Mouse (Mus musculus) CH12.LX (cell line): ENCODE data around the gene Amotl1. TPM values are rescaled to one million over a fixed set of nuclear protein-coding genes. Genes with fewer than 3 reads are reported as not detected.

ENCODE experiments used
- DNase-seq: peaks from one replicate; pipeline ENCODE4 v3.0.0-alpha.2; 2013; ENCODE audit errors: extremely low read depth
- H3K27ac ChIP-seq: 2 replicates; pipeline ENCODE4 v1.5.1; 2012; ENCODE audit warnings: low read depth, mild to moderate bottlenecking, control low read depth, moderate library complexity; ENCODE audit not compliant: insufficient read depth
- H3K27me3 ChIP-seq: replicated peaks from 2 replicates; pipeline ENCODE3; 2012; ENCODE audit warnings: inconsistent platforms
- H3K36me3 ChIP-seq, 2 experiments: replicated peaks in 1 of 2; 2 replicates each; pipeline versions ENCODE3 to v1.6.1; 2012; ENCODE audit warnings: inconsistent platforms in 1 of 2, low read length in 1 of 2, mild to moderate bottlenecking in 1 of 2, mixed read lengths in 1 of 2, moderate library complexity in 1 of 2; ENCODE audit not compliant: control insufficient read depth in 1 of 2, insufficient read depth in 1 of 2
- H3K4me1 ChIP-seq, 2 experiments: 2 replicates each; pipeline ENCODE4 v1.6.1; 2012; ENCODE audit warnings: inconsistent platforms in 1 of 2, moderate library complexity in 1 of 2; ENCODE audit not compliant: insufficient read depth in 2 of 2, control insufficient read depth in 1 of 2
- H3K4me2 ChIP-seq: 2 replicates; pipeline ENCODE4 v1.6.1; 2012; ENCODE audit warnings: low read depth, mild to moderate bottlenecking, control low read depth; ENCODE audit not compliant: poor library complexity, insufficient read depth, severe bottlenecking
- H3K4me3 ChIP-seq, 3 experiments: fragments of 150-350 bp in 1 of 3; sonication (generic) in 1 of 3; replicated peaks in 1 of 3; 2 replicates each; pipeline versions ENCODE3 to v1.5.1; 2011 to 2012; ENCODE audit warnings: low read depth in 2 of 3, low read length in 2 of 3, mild to moderate bottlenecking in 2 of 3, moderate library complexity in 2 of 3, control low read depth in 1 of 3, improper control_type of control experiment in 1 of 3, inconsistent platforms in 1 of 3, mixed read lengths in 1 of 3; ENCODE audit not compliant: poor library complexity in 1 of 3
- H3K79me2 ChIP-seq: replicated peaks from 2 replicates; pipeline ENCODE4 v1.6.1; 2012; ENCODE audit warnings: mild to moderate bottlenecking, moderate library complexity; ENCODE audit not compliant: control insufficient read depth, poor library complexity, insufficient read depth, severe bottlenecking; ENCODE audit errors: extremely low read depth
- H3K9ac ChIP-seq: 2 replicates; pipeline ENCODE4 v1.6.1; 2012; ENCODE audit warnings: low read depth, mild to moderate bottlenecking, control low read depth, moderate library complexity; ENCODE audit not compliant: insufficient read depth
- H3K9me3 ChIP-seq: replicated peaks from 2 replicates; pipeline ENCODE3; 2012; ENCODE audit warnings: low read length, inconsistent platforms, mixed read lengths
- BHLHE40 ChIP-seq: IDR thresholded peaks from 2 replicates; pipeline ENCODE4 v1.6.1; 2011; ENCODE audit warnings: mild to moderate bottlenecking, low read depth, low read length, improper control_type of control experiment
- CHD1 ChIP-seq: IDR thresholded peaks from 2 replicates; pipeline ENCODE4 v1.6.1; 2012; ENCODE audit warnings: low read depth, low read length, improper control_type of control experiment, inconsistent platforms
- CTCF ChIP-seq, 2 experiments: IDR thresholded peaks in 1 of 2; conservative IDR thresholded peaks in 1 of 2; 2 replicates each; pipeline ENCODE4 v1.5.1; 2011 to 2012; ENCODE audit warnings: low read depth in 2 of 2, low read length in 2 of 2, improper control_type of control experiment in 1 of 2, inconsistent platforms in 1 of 2, mild to moderate bottlenecking in 1 of 2, moderate library complexity in 1 of 2
- E2F4 ChIP-seq: IDR thresholded peaks from 2 replicates; pipeline ENCODE4 v1.6.1; 2011; ENCODE audit warnings: low read depth, low read length, improper control_type of control experiment; ENCODE audit not compliant: insufficient replicate concordance
- ELF1 ChIP-seq: IDR thresholded peaks from 2 replicates; pipeline ENCODE4 v1.6.1; 2014; ENCODE audit warnings: low read depth, mild to moderate bottlenecking, inconsistent platforms, low read length, improper control_type of control experiment
- IRF4 ChIP-seq: IDR thresholded peaks from 2 replicates; pipeline ENCODE4 v1.6.1; 2014; ENCODE audit warnings: low read depth, mild to moderate bottlenecking, inconsistent platforms, low read length, improper control_type of control experiment
- JUN ChIP-seq: IDR thresholded peaks from 2 replicates; pipeline ENCODE4 v1.6.1; 2011; ENCODE audit warnings: low read depth, mild to moderate bottlenecking, low read length, improper control_type of control experiment, moderate library complexity; ENCODE audit not compliant: insufficient read depth
- KAT2A ChIP-seq: IDR thresholded peaks from 2 replicates; pipeline ENCODE4 v1.6.1; 2012; ENCODE audit warnings: low read length, improper control_type of control experiment, inconsistent platforms; ENCODE audit not compliant: insufficient replicate concordance
- MAX ChIP-seq: IDR thresholded peaks from 2 replicates; pipeline ENCODE4 v1.6.1; 2011; ENCODE audit warnings: low read length, improper control_type of control experiment
- MAZ ChIP-seq: IDR thresholded peaks from 2 replicates; pipeline ENCODE4 v1.6.1; 2012; ENCODE audit warnings: low read depth, mild to moderate bottlenecking, inconsistent platforms, low read length, improper control_type of control experiment, moderate library complexity
- MYC ChIP-seq: IDR thresholded peaks from 2 replicates; pipeline ENCODE4 v1.6.1; 2011; ENCODE audit warnings: low read depth, mild to moderate bottlenecking, improper control_type of control experiment, low read length
- NELFE ChIP-seq: IDR thresholded peaks from 2 replicates; pipeline ENCODE4 v1.6.1; 2011; ENCODE audit warnings: low read depth, low read length, improper control_type of control experiment
- POLR2A ChIP-seq: IDR thresholded peaks from 2 replicates; pipeline ENCODE4 v1.6.1; 2011; ENCODE audit warnings: low read depth, mild to moderate bottlenecking, improper control_type of control experiment, low read length
- POLR2AphosphoS2 ChIP-seq: IDR thresholded peaks from 2 replicates; pipeline ENCODE4 v1.6.1; 2011; ENCODE audit warnings: low read depth, low read length, improper control_type of control experiment
- RAD21 ChIP-seq: IDR thresholded peaks from 2 replicates; pipeline ENCODE4 v1.6.1; 2011; ENCODE audit warnings: low read depth, mild to moderate bottlenecking, low read length, improper control_type of control experiment, moderate library complexity
- RCOR1 ChIP-seq: conservative IDR thresholded peaks from 2 replicates; pipeline ENCODE4 v1.6.1; 2012; ENCODE audit warnings: low read depth, mild to moderate bottlenecking, inconsistent platforms, low read length, improper control_type of control experiment
- TCF12 ChIP-seq: IDR thresholded peaks from 2 replicates; pipeline ENCODE4 v1.6.1; 2014; ENCODE audit warnings: low read depth, mild to moderate bottlenecking, inconsistent platforms, low read length, improper control_type of control experiment
- USF2 ChIP-seq: conservative IDR thresholded peaks from 2 replicates; pipeline ENCODE4 v1.6.1; 2011; ENCODE audit warnings: low read depth, low read length, improper control_type of control experiment
- ZKSCAN1 ChIP-seq: IDR thresholded peaks from 2 replicates; pipeline ENCODE4 v1.6.1; 2012; ENCODE audit warnings: low read depth, inconsistent platforms, low read length, improper control_type of control experiment, borderline replicate concordance
- dilution Hi-C: fragments of 300-500 bp; cut with MboI; formaldehyde crosslinking; loops from 2 replicates; pipeline ENCODE4 v1.14.3; 2020; ENCODE audit warnings: low sequenced_read_pairs; ENCODE audit not compliant: extremely low pct_unique_long_range_greater_than_20kb, extremely low pct_ligation_motif_present
- in situ Hi-C: fragments of 300-500 bp; cut with MboI; formaldehyde crosslinking; loops from 3 replicates; pipeline ENCODE4 v1.14.3; 2019; ENCODE audit warnings: low sequenced_read_pairs, low pct_ligation_motif_present, low pct_unique_long_range_greater_than_20kb, mixed read lengths
- polyA plus RNA-seq: library from polyadenylated mRNA; unstranded; fragments of >175 nt; gene quantifications from 2 replicates; pipeline ENCODE4 v1.2.1, GENCODE M21; 2012; ENCODE audit warnings: low read depth; ENCODE audit not compliant: insufficient read length
- total RNA-seq, 2 experiments: library from RNA; depleted of rRNA; stranded (reverse); fragments of 300-350 nt in 1 of 2; fragments of >200 nt in 1 of 2; gene quantifications; 2 replicates each; pipeline ENCODE4 v1.2.3; 2012 to 2014

Amotl1 gene
- total and polyA plus RNA-seq, 3 experiments, result 0.93 to 2.7 (median 1.2) TPM

GRCm38 (mm10) chr9:14608521-14608920 lies 36.3 kb downstream of the Amotl1 start:
- dilution Hi-C loops, result no loop called here
- H3K4me2 ChIP-seq, result no peak overlapping the region
- no peak overlapping the region for H3K4me3 ChIP-seq
- H3K9ac ChIP-seq, result no peak overlapping the region
- H3K36me3 ChIP-seq, result no peaks in the 10 kb centered on the region
- no peaks in the 10 kb centered on the region for H3K79me2 ChIP-seq
- H3K27me3 ChIP-seq, result no peaks in the 10 kb centered on the region
- in situ Hi-C loops, result no loop called here
- peaks cover 4% of the 10 kb centered on the region for H3K9me3 ChIP-seq
- DNase-seq, result no peak
- 0 out of 4 replicates have a peak, but pooled peaks cover 0 to 5% of the 10 kb centered on the region in 2 experiments for H3K4me1 ChIP-seq
- no peak overlapping the region for H3K27ac ChIP-seq
- TF ChIP-seq NELFE (no peak), ELF1 (no peak), KAT2A (no peak), E2F4 (no peak), CTCF (conservative IDR thresholded peaks at IDR 0.05 in 1 of 2, IDR thresholded peaks at IDR 0.05 in 1 of 2; ENCODE audit: low read depth in 2 of 2, low read length in 2 of 2) (no peak)

GRCm38 (mm10) chr9:14607464-14607863 lies 37.4 kb downstream of the Amotl1 start:
- dilution Hi-C loops (no loop called here), in situ Hi-C loops (no loop called here)
- H3K4me3 ChIP-seq, result no peak overlapping the region
- H3K9me3 ChIP-seq, result peaks cover 4% of the 10 kb centered on the region
- no peak overlapping the region for H3K9ac ChIP-seq
- 0 out of 4 replicates have a peak, but pooled peaks cover 0 to 5% of the 10 kb centered on the region in 2 experiments for H3K4me1 ChIP-seq
- no peak for TF ChIP-seq USF2
- no peak for TF ChIP-seq TCF12
- no peak for TF ChIP-seq IRF4
- TF ChIP-seq POLR2AphosphoS2, result no peak
- no peak for TF ChIP-seq MAZ
- no peak for TF ChIP-seq CHD1
- no peak for TF ChIP-seq BHLHE40
- TF ChIP-seq RCOR1, result no peak
- no peak for TF ChIP-seq POLR2A
- no peak for TF ChIP-seq MAX
- TF ChIP-seq MYC, result no peak
- no peak for TF ChIP-seq E2F4
- no peak for TF ChIP-seq RAD21
- TF ChIP-seq JUN, result no peak
- no peak for TF ChIP-seq ZKSCAN1
- H3K79me2 ChIP-seq, result no peaks in the 10 kb centered on the region
- DNase-seq, result no peak
- H3K4me2 ChIP-seq, result no peak overlapping the region
- no peaks in the 10 kb centered on the region for H3K27me3 ChIP-seq
- peaks cover 0 to 1% of the 10 kb centered on the region in 2 experiments for H3K36me3 ChIP-seq
- H3K27ac ChIP-seq, result no peak overlapping the region
